Mouse (Mus musculus): ENCODE measurements around the gene Rrp12.

- TF ChIP-seq CTCF (IDR thresholded peaks at IDR 0.05; ENCODE audit: low read depth) (no peak), EP300 (IDR thresholded peaks at IDR 0.05; ENCODE audit: low read depth) (no peak)
These were observed 26.7 kb downstream of the Rrp12 start for GRCm38 (mm10) chr19:41869296-41869695.
